Mouse (Mus musculus) testis, postnatal 14 days (tissue): ENCODE data around the gene Naa35.
A peak's percentile ranks its signal among the peaks of the same experiment; 100 is the strongest.

Experiments used
- DNase-seq: peaks from one replicate; pipeline ENCODE4 v3.0.0; 2021; ENCODE audit warnings: low spot score

Gene Naa35

DNA sequence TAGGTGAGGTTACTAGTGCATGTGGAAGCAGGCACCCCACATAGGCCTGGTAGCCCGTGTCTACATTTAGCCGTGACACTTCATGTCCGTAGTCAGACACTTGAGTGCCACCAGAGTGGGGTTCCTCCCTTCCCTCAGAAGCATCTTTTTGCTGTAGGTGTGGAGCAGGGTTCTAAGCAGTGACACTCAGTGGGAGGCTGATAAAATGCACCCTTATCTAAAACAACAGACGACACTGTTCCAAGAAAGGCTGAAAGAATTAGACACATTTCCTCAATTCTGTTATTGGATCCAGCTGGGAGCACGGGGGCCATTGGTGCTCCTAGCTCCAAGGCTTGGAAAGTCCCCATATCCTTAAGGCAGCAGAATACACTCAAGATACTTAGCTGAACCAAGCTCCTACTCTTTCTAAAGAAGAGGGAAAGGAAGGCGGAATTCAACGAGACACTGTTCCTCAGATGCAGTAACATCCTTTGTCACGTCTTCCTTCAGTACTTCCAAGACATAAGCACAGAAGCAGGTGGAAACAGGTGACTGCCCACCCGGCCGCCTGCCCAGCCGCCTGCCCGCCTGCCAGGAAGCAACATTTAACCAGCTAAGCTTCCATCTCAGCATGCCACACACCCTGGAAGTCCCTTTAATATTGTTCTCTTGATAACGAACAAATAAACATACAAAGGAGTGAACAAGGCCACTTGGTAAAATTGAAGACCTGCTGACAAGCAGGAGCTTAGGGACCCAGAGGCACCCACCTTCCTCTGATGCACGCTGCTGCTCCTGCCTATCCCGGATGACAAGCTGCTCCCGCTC, 54.5 kb downstream of the Naa35 start:
- no peak for DNase-seq

GRCm38 (mm10) chr13:59640178-59640440, 55.0 kb downstream of the Naa35 start:
- no peak for DNase-seq

DNA sequence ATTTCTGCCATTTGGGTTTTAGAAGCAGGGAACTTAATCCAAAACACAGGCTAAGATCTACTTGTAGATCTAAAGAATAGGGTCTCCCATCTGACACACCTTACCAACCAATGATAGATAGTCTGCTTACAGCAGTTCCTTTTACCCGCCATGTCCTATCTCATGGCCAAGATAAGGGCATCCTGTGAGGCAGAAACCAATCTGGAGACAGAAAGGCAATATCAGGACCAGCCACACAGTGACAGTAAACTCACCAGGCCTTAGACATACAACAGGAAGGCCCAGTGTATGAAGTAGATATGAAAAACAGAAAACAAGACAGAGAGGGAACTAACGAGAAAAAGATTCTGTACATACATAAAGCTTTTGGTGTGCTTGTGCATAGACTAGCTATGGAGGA, 57.8 kb downstream of the Naa35 start:
- DNase-seq = no peak

DNA sequence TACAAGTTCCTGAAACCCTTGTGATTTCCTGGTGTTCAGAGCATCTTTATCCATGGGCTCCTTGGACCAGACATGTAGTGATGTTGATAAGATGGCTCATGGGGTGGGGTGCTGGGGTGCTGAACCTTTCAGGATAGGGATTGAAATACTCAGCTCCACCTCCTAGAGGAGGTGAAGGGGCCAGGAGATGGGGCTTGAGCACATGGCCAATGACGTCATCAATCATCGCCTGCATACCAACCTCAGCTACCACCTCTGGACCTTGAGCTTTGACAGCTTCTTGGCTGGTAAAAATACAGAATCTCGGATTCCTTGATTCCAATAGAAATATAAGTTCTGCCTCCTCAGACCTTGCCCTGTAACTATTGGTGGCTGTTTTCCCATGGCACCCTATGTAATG, 60.4 kb downstream of the Naa35 start:
- DNase-seq = no peak

- no peak for DNase-seq
Measured at GRCm38 (mm10) chr13:59646674-59647244, 61.7 kb downstream of the Naa35 start.

DNA sequence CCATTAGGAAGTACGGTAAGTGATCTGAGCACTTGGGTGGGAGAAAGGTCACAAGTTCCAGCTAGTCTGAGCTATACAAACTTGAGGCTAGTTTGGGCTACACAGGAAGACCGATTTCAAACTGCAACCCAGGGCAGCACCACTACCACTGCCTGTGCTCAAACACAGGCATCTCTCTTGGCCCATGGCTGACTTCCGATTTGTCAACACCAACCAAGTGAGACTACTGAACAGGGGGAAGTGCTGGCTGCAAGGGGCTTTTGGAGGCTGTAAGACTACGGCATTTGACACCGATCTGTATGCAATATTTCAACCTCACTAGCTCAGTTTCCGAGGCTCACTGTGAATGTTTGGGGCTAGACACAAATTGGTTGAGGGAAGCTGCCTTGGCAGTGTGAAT, 62.4 kb downstream of the Naa35 start:
- DNase-seq = no peak

- no peak for DNase-seq
Measured at GRCm38 (mm10) chr13:59648598-59648997, 63.5 kb downstream of the Naa35 start.

DNA sequence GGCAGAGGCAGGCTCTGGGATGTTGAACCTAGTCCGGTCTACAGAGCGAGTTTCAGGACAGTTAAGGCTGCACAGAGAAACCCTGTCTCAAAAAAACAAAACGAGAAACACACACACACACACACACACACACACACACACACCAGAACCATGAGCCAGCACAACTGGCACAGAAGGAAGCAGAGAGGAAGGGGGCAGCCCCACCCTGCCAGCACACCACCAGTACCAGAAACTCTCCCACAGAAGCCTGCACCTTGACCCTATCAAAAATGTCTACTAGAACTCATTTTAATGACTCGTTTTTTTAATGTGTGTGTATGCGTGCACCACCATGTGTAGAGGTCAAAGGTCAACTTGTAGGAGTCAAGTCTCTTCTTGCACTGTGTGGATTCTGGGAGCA, 64.7 kb downstream of the Naa35 start:
- DNase-seq = no peak

DNA sequence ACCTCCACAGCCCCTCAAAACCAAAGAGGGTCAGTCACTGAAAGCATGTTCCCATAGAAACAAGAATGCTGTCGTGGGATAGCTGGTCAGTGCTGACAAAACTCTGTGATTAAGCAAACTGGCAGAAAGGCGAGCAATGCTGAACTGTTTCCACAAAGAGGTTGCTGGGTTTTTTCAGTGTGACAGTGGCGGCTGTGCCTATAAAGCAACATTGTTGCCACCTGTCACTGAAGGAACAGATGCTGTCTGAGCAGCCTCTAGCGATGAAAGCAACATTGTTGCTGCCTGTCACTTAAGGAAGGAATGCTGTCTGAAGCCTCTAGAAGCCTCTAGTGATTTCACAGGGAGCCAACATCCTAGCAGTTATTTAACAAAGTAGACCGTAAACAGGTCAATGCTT, 67.6 kb downstream of the Naa35 start:
- peak; percentile 65 for DNase-seq

DNA sequence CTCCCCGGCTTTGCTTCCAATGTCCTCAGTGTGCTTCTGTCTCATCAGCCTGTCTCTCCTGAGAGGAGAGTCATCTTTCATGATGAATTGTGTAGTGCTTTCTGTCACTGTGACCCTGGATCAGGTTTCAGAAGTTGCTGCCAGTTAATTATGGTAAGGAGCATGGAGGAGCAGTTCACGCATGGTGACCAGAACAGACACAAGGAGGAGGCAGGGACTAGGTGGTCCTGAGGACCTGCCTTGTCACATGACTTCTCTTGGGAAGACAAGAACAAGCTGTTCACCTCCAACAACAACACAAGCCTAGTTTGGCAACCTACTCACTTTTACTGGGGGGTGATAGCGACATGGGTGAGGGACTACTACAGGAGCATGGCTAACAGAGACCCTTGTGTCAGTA, 68.1 kb downstream of the Naa35 start:
- DNase-seq = no peak

- DNase-seq = no peak
Measured at GRCm38 (mm10) chr13:59654465-59654864, 69.4 kb downstream of the Naa35 start.

GRCm38 (mm10) chr13:59655718-59656315, 70.8 kb downstream of the Naa35 start:
- DNase-seq = no peak

DNA sequence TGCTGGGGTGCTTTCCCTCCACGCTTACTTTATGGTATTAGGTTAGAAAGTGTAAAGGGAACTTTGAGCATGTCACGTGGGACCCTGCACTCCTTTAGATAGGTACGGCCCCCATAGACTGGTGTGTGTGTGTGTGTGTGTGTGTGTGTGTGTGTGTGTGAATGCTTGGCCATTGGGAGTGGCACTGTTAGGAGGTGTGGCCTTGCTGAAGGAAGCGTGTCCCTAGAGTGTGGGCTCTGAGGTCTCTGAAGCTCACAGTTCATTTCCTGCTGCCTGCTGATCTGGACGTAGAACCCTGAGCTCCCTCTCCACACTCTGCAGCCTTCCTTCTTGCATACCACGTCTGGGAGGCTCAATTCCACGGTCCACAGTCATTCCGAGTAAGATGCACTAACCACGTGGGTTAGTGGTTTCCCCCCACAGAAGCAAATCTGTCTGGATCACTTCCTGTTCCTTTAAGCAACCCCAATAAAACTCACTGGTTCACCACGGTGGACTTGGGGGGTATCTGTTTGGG, 71.3 kb downstream of the Naa35 start:
- no peak for DNase-seq

DNA sequence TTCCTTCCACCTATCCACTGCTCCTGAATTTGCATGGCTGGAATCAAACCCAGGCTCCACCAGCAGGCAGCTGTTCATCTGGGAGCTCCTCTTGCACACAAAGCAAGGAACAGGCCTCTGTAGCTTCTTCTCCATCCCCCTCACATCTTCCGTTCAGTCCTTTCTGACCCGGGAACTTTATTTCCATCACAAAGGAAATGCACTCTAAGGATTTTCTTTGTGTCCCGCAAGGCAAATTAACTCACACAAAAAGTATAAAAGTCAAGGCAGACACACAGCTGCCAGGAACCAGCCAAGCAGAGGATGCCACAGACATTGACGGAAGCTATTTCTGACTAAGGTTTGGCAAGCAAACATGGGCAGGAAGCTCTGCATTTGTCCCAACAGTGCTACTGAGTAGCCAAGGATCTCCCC, 71.9 kb downstream of the Naa35 start:
- no peak for DNase-seq

DNA sequence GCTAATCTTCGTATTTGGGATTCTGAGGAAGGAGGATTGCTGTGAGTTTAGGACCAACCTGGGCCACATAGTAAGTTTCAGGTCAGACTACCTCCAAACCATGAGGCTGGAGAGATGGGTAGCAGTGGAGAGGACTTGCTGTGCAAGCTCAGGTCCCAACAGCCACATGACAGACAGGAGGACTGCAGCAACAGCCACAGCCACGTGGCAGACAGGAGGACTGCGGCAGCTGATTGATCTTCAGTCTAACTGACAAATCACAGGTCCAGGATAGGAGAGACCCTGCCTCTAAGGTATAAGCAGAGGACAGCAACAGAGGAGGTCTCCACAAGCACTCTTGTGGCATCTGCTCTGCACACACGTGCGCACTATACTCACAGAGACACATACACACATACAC, 72.7 kb downstream of the Naa35 start:
- DNase-seq = no peak

GRCm38 (mm10) chr13:59660371-59660770, 75.3 kb downstream of the Naa35 start:
- no peak for DNase-seq

GRCm38 (mm10) chr13:59661387-59661786, 76.3 kb downstream of the Naa35 start:
- no peak for DNase-seq

GRCm38 (mm10) chr13:59661966-59662365, 76.9 kb downstream of the Naa35 start:
- no peak for DNase-seq

GRCm38 (mm10) chr13:59663939-59664712, 79.1 kb downstream of the Naa35 start:
- no peak for DNase-seq

- no peak for DNase-seq
Measured at GRCm38 (mm10) chr13:59667763-59668162, 82.7 kb downstream of the Naa35 start.

DNA sequence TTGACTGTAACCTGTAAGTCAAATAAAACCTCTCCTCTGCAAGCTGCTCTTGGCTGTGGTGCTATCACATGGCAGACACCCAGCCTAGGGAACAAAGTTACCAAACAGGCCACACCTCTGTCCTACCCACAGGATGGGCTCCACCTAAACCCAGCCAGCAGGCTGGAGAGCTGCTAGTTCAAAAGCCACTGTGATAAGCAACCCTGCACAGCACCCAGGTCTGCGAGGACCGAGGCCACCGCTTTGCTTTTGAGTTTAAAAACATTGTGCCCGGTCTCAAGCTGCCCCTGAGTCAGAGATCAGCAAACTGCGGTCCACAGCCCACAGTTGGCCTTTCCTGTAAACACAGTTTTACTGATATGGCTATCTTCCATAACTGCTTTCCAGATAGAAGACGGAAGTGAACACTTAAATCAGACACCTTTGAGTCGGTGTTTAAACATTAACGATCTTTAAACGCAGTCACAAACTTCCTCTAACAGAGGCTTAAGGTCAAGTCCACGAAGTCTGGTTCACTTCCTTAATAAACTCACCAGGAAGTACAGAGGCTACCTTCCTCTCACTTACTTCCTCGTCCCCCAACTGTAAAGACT, 83.5 kb downstream of the Naa35 start:
- DNase-seq = peak; percentile 42

- DNase-seq = no peak
Measured at GRCm38 (mm10) chr13:59669946-59670345, 84.9 kb downstream of the Naa35 start.
